Mouse (Mus musculus) megakaryocyte, embryonic 14.5 days (primary cell): ENCODE measurements at regions not wholly inside any gene's neighbourhood (a gene's known extent, or its start where the extent isn't known, plus 50 kb on each side); places are given as distances from the start of the nearest gene placed in this dataset.

Experiments
- H3K27me3 ChIP-seq: replicated peaks from 2 replicates; pipeline ENCODE3; 2012; ENCODE audit warnings: inconsistent platforms
- H3K36me3 ChIP-seq: replicated peaks from 2 replicates; pipeline ENCODE3; 2012; ENCODE audit warnings: low read length, inconsistent platforms, mixed read lengths
- H3K4me1 ChIP-seq: 2 replicates; pipeline ENCODE4 v1.6.1; 2012; ENCODE audit warnings: inconsistent platforms
- H3K4me3 ChIP-seq: replicated peaks from 2 replicates; pipeline ENCODE3; 2012; ENCODE audit warnings: moderate library complexity, mild to moderate bottlenecking, inconsistent platforms
- H3K9me3 ChIP-seq: 2 replicates; pipeline ENCODE4 v1.6.1; 2012; ENCODE audit warnings: inconsistent platforms
- FLI1 ChIP-seq: IDR thresholded peaks from 2 replicates; pipeline ENCODE4 v1.6.1; 2012; ENCODE audit warnings: low read length, inconsistent platforms, mixed read lengths
- GATA1 ChIP-seq: IDR thresholded peaks from 3 replicates; pipeline ENCODE4 v1.6.1; 2012; ENCODE audit warnings: mixed read lengths, low read length, inconsistent platforms, borderline replicate concordance

DNA sequence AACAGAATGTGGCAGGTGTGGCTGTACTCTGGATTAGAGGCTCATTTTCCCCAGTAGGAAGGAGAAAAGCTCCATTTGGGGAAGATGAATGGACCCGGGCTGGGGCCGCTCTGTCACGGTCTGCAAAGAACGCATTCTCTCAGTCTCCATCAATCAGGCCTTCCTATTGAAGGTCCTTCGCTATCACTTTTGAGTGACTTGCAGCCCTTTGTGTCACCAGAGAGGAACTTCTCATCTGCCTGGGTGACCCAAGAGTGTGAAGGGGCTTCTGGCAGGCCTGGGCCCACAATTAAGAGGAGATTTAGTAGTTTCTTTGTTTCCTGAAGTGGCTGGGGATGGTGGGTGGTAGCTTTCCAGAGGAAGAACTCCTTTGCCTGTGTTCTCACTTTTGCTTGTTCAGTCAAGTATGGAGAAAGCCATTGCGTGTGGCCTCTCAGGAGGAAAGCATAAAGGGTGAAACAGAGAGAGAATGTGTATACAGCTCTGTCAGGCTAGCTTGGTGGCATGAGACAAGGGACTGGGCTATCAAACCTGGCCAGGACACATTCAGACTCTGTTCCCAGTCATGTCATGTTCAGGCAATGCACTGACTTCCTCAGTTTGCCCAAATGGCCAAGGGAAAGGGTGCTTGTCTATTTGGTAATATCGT, 1374.2 kb downstream of the Gsdmc2 start:
- Histone ChIP-seq H3K4me1 (no peaks in the 10 kb centered on the region), H3K4me3 (no peak overlapping the region), H3K9me3 (no peaks in the 10 kb centered on the region), H3K27me3 (peaks cover 1% of the 10 kb centered on the region), H3K36me3 (no peaks in the 10 kb centered on the region)
- no peak for TF ChIP-seq FLI1
- TF ChIP-seq GATA1: no peak

DNA sequence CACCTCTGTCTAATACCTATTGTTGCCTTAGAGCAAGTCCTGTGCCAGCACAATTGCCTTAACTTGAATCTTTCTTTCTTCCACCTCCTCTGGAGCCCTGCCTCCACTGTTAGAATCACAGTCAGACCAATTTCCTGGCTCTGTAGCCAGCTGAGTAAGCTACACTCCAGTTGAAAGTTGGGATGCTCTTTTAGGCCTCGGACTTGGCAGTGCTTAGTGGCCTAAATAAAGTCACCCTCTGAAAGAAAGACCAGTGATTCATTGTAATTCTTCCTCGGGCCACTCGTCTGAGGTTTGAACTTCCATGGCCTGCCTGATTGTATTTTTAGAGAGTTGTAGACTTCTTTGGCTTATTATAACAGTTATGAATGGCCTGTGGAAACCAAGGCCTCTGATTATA, 1376.9 kb downstream of the Gsdmc2 start:
- Histone ChIP-seq H3K36me3 (no peaks in the 10 kb centered on the region), H3K9me3 (peaks cover 6% of the 10 kb centered on the region; the same call in 1 of the 2 replicates), H3K4me3 (no peak overlapping the region), H3K4me1 (no peaks in the 10 kb centered on the region), H3K27me3 (peaks cover 1% of the 10 kb centered on the region)
- TF ChIP-seq GATA1 (no peak), FLI1 (no peak)

DNA sequence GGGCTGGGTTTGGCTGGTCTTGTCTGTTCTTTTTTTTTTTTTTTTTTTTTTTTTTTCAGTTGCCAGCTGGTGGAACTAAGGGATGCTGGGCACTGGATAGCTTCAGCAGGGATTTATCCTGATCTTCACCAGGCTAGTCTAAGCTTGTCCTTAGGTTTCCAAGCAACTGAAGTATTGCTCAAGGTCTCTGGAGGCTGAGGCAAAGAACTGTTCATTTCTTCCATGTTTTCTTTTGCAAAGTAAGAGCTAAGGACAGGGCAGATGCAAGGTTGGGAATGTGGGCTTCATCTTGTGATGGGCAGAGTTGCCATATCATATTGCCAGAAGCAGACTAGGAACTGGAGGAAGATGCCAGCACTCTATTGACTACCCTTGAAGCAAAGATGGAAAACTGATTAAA, 1378.1 kb downstream of the Gsdmc2 start:
- Histone ChIP-seq H3K36me3 (no peaks in the 10 kb centered on the region), H3K27me3 (peaks cover 3% of the 10 kb centered on the region), H3K4me1 (no peaks in the 10 kb centered on the region), H3K9me3 (peaks cover 6% of the 10 kb centered on the region; the same call in 1 of the 2 replicates), H3K4me3 (no peak overlapping the region)
- TF ChIP-seq FLI1 (no peak), GATA1 (no peak)

DNA sequence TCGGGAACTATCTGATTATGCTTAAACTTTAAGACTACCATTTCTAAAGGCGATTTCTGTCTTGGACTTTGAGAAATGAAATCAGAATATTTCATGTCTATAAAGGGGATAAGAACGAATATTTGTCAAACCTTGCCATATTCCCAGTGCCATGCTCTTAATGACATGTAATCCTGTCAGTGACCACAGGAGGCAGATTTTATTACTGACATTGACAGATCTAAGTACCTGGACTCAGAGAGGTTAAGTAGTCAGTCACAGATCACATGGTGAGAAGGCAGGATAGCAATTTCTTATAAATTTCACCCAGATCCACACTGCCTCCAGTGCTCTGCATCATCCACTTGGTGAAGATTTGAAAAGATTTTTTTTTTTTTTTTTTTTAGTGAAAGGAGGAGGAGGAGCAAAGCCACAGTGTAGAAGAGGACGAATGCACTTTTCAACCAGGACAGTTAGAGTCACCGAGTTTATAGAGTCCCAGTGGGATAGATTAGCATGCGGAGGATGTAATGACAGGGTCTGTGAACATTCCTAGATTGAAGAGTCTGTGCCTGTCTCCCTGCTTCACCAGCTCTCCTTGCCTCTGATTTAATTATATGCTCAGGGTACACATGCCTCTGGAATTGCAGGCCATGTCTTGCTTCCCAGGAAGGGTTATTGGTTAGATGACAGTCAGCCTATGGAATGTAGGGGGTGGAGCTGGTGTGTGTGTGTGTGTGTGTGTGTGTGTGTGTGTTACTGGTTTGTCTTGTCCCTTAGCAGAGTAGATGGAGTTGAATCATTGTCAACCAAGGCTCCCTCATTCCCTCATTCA, 1379.7 kb downstream of the Gsdmc2 start:
- no peak for TF ChIP-seq FLI1
- TF ChIP-seq GATA1: no peak
- H3K36me3 ChIP-seq: no peaks in the 10 kb centered on the region
- no peak overlapping the region for H3K4me3 ChIP-seq
- peaks cover 6% of the 10 kb centered on the region; the same call in 1 of the 2 replicates for H3K9me3 ChIP-seq
- H3K4me1 ChIP-seq: no peaks in the 10 kb centered on the region
- H3K27me3 ChIP-seq: peaks cover 2% of the 10 kb centered on the region

DNA sequence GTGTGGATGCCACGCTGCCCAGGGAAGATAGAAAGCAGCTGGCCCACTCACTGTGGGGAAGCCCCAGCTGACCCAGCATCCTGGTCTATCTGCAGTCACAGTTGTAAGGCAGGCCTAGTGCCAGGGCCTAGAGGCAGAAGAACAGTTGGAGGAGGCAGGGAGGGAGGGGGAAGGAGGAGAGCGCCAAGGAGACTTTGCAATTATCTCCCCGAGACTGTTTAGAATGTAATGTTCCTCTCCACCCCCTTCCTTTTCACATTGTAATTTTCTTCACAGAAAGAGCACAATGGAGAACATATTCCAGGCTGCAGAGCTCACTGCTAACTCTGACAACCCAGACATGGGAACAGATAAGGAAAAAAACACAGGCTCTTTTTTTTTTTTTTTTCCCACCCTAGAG, 1382.3 kb downstream of the Gsdmc2 start:
- Histone ChIP-seq H3K9me3 (peaks cover 6% of the 10 kb centered on the region; the same call in 1 of the 2 replicates), H3K27me3 (peaks cover 2% of the 10 kb centered on the region), H3K36me3 (no peaks in the 10 kb centered on the region), H3K4me1 (no peaks in the 10 kb centered on the region), H3K4me3 (no peak overlapping the region)
- no peak for TF ChIP-seq FLI1
- TF ChIP-seq GATA1: no peak

DNA sequence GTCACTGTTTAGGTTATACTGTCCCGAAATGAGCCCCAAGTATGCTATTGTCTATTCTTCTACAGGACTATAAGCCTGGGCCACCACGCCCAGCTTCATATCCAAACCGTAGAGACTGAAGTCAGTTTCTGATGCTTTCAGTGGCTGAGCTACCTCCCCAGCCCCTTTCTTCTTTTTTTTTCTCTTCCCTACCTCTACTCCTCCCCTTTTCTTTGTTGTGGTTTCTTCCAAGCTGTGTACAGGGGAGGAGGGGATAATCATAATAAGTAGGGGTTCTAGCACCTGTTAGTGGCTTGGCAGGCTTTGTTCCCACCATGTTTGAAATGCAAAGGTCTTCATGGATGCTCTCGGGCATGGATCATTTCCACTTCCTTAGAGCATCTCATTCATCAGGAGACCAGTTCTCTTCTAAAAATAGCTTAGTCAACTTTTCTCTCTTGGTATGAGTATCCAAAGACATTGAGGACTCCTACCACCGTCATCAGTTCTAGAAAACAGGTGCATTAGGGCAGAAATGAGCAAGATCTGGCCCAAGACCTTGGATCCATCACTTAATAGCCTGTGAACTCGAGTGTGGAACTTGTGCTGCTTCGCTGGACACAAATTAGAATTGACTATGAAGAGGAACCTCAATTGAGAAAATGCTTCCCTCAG, 1383.5 kb downstream of the Gsdmc2 start:
- no peak for TF ChIP-seq GATA1
- no peak for TF ChIP-seq FLI1
- Histone ChIP-seq H3K4me3 (no peak overlapping the region), H3K27me3 (peaks cover 2% of the 10 kb centered on the region), H3K9me3 (peaks cover 6% of the 10 kb centered on the region; the same call in 1 of the 2 replicates), H3K4me1 (0 out of 2 replicates have a peak, but pooled peaks cover 3% of the 10 kb centered on the region), H3K36me3 (no peaks in the 10 kb centered on the region)

DNA sequence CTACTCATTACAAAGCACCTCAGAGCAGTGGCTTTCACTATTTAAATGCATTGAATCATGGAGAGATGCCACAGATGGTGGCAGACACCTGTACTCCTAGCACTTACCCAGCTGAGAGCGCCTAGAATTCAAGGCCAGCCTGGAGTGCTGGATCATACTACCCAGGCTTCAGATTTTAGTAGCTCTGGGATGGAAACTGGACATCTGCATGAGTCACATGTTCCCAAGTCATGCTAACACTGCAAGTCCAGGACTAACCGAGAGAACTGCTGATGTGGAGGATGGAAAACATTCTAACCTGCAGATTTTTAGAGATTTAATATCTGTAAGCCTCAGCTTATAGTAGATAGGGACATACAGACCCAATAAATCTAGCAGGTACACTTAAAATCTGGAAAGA, 1384.3 kb downstream of the Gsdmc2 start:
- TF ChIP-seq GATA1: no peak
- no peak for TF ChIP-seq FLI1
- Histone ChIP-seq H3K9me3 (peaks cover 6% of the 10 kb centered on the region; the same call in 1 of the 2 replicates), H3K4me3 (no peak overlapping the region), H3K4me1 (0 out of 2 replicates have a peak, but pooled peaks cover 3% of the 10 kb centered on the region), H3K27me3 (peaks cover 2% of the 10 kb centered on the region), H3K36me3 (no peaks in the 10 kb centered on the region)

DNA sequence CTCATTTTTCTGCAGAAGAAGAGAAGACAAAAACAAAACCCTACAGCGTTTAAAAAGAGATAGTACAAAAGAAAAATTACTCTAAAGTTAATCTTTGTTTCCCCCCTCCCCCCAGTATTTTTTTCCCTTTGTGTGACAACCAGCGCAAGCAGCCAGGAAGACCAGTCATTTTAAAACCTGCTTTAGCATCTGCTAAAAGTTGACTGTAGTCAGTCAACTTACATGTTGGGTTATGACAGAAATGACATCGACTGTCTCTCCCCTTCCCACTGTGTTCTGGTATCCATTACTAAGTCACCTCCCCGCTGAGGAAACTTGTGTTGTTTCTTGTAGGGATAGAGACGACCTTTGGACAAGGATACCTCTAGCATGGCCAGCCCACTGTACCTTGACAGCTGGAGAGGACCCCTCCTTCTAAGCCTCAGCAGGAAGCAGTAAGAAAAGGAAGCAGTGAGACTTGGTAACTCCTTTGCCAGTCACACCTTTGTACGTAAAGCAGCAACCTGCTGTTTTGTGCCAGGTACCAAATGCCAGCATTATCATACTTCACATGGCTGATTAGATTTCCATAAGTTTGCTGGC, 1384.9 kb downstream of the Gsdmc2 start:
- Histone ChIP-seq H3K9me3 (peaks cover 6% of the 10 kb centered on the region; the same call in 1 of the 2 replicates), H3K36me3 (no peaks in the 10 kb centered on the region), H3K4me3 (no peak overlapping the region), H3K27me3 (peaks cover 2% of the 10 kb centered on the region), H3K4me1 (0 out of 2 replicates have a peak, but pooled peaks cover 3% of the 10 kb centered on the region)
- no peak for TF ChIP-seq FLI1
- TF ChIP-seq GATA1: no peak

DNA sequence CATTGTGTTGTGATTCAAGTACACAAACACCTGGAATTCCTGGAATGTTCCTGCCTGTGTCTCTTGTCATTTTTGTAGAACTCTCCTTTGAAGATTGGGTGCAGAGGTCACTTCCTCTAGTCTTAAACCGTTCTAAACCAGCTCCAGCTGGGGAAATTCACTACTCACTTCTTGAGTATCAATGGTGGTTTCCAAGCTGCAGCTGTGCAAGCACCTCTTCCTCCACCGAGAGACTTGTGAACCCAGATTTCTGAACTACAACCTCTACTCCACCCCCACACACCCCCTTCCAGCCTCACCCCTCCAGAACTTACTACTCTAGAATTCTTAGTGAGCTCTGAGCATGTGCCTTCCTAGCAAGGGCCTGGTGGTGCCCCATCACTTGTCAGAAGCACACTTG, 1387.0 kb downstream of the Gsdmc2 start:
- no peaks in the 10 kb centered on the region for H3K9me3 ChIP-seq
- no peak for TF ChIP-seq FLI1
- no peak for TF ChIP-seq GATA1
- H3K36me3 ChIP-seq: no peaks in the 10 kb centered on the region
- 0 out of 2 replicates have a peak, but pooled peaks cover 3% of the 10 kb centered on the region for H3K4me1 ChIP-seq
- H3K27me3 ChIP-seq: peaks cover 2% of the 10 kb centered on the region
- H3K4me3 ChIP-seq: no peak overlapping the region
